Mouse (Mus musculus) neural tube, embryonic 12.5 days (tissue): ENCODE results near the gene Fam117b. TPM values are rescaled to one million over a fixed set of nuclear protein-coding genes. Genes with fewer than 3 reads are reported as not detected.

Experiments
- ATAC-seq: fragments of 200-750 bp; cut with Nextera tagmentation; 2 replicates; pipeline ENCODE4 v1.8.0; 2017; ENCODE audit warnings: low read depth, mild to moderate bottlenecking, moderate TSS enrichment, moderate library complexity; ENCODE audit not compliant: low FRiP score
- H3K27ac ChIP-seq: fragments of 300-500 bp; sonication (generic); 2 replicates; pipeline ENCODE4 v1.5.1; 2016
- H3K27me3 ChIP-seq: fragments of 300-500 bp; sonication (generic); replicated peaks from 2 replicates; pipeline ENCODE4 v1.6.1; 2016; ENCODE audit warnings: mild to moderate bottlenecking
- H3K36me3 ChIP-seq: fragments of 300-500 bp; sonication (generic); 2 replicates; pipeline ENCODE4 v1.6.1; 2016; ENCODE audit warnings: mild to moderate bottlenecking
- H3K4me1 ChIP-seq: fragments of 300-500 bp; sonication (generic); 2 replicates; pipeline ENCODE4 v1.6.1; 2016
- H3K4me2 ChIP-seq: fragments of 300-500 bp; sonication (generic); replicated peaks from 2 replicates; pipeline ENCODE4 v1.6.1; 2016; ENCODE audit warnings: mild to moderate bottlenecking
- H3K4me3 ChIP-seq: fragments of 300-500 bp; sonication (generic); 2 replicates; pipeline ENCODE4 v1.5.1; 2016
- H3K9ac ChIP-seq: fragments of 300-500 bp; sonication (generic); 2 replicates; pipeline ENCODE4 v1.6.1; 2016; ENCODE audit warnings: mild to moderate bottlenecking
- H3K9me3 ChIP-seq: fragments of 300-500 bp; sonication (generic); 2 replicates; pipeline ENCODE4 v1.6.1; 2016; ENCODE audit warnings: mild to moderate bottlenecking
- WGBS: fragments of 180-500 bp; shearing (Covaris S2); methylation state at CpG from one replicate; pipeline ENCODE4 v1.1.7; 2016; 5-methylcytosine and 5-hydroxymethylcytosine counted together
- polyA plus RNA-seq: library from polyadenylated mRNA; unstranded; fragments of >200 nt; fragmentation: Nextera tagmentation; extraction: Ambion mirVana; gene quantifications from 2 replicates; pipeline ENCODE4 v1.2.1, GENCODE M21; 2016

Fam117b gene
- polyA plus RNA-seq, 1 experiment from 2014 or later: 31.1 TPM

GRCm38 (mm10) chr1:59943825-59944224 is 31.0 kb downstream of the Fam117b start:
- 0 out of 2 replicates have a peak, but pooled peaks cover 6% of the 10 kb centered on the region for H3K4me1 ChIP-seq
- no peak overlapping the region for H3K4me3 ChIP-seq
- H3K9ac ChIP-seq: no peak overlapping the region
- H3K27ac ChIP-seq: no peak overlapping the region
- WGBS: 64% methylated on average over 5 of the region's 5 CpGs
- H3K9me3 ChIP-seq: no peaks in the 10 kb centered on the region
- no peak for ATAC-seq
- H3K36me3 ChIP-seq: peaks cover under 1% of the 10 kb centered on the region; the same call in 1 of the 2 replicates
- H3K27me3 ChIP-seq: no peaks in the 10 kb centered on the region
- H3K4me2 ChIP-seq: no peak overlapping the region

DNA sequence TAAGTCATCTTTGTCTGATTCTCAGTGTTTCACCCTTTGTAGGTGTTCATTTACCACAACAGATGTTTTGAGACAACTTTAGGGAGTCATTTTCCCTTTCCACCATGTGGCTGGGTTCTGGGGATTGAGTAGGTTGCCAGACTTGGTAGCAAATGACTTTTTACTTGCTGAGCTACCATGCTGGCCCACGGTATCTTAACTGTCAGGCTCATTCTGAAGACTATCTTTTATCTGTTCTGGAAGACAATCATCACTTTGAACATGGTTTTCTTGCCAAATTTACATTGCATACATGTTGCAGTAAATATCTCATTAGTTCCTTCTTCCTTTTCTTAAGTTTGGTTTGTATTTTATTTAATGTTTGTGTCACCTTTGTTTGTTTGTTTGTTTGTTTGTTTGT is 33.2 kb downstream of the Fam117b start:
- peaks cover 3% of the 10 kb centered on the region; the same call in 1 of the 2 replicates for H3K36me3 ChIP-seq
- H3K9ac ChIP-seq: no peak overlapping the region
- no peak overlapping the region for H3K27ac ChIP-seq
- 89% methylated on average over 1 of the region's 1 CpGs for WGBS
- no peak overlapping the region for H3K4me3 ChIP-seq
- no peaks in the 10 kb centered on the region for H3K9me3 ChIP-seq
- 0 out of 2 replicates have a peak, but pooled peaks cover 6% of the 10 kb centered on the region for H3K4me1 ChIP-seq
- no peaks in the 10 kb centered on the region for H3K27me3 ChIP-seq
- no peak for ATAC-seq
- no peak overlapping the region for H3K4me2 ChIP-seq

DNA sequence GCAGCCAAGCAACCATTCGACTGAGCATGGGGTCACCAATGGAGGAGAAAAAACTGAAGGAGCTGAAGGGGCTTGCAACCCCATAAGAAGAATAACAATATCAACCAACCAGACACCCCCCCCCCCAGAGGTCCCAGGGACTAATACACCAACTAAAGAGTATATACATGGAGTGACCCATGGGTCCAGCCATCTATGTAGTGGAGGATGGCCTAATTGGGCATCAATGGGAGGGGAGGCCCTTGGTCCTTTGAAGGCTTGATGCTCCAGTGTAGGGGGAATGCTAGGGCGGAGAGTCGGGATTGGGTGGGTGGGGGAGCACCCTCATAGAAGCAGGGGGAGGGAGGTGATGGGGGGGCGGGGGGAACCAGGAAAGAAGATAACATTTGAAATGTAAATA is 34.7 kb downstream of the Fam117b start:
- Histone ChIP-seq H3K4me3 (no peak overlapping the region), H3K9ac (no peak overlapping the region), H3K36me3 (peaks cover 3% of the 10 kb centered on the region; the same call in 1 of the 2 replicates), H3K9me3 (no peaks in the 10 kb centered on the region), H3K27me3 (no peaks in the 10 kb centered on the region), H3K27ac (no peak overlapping the region), H3K4me1 (0 out of 2 replicates have a peak, but pooled peaks cover 6% of the 10 kb centered on the region), H3K4me2 (no peak overlapping the region)
- 98% methylated on average over 4 of the region's 4 CpGs for WGBS
- no peak for ATAC-seq

DNA sequence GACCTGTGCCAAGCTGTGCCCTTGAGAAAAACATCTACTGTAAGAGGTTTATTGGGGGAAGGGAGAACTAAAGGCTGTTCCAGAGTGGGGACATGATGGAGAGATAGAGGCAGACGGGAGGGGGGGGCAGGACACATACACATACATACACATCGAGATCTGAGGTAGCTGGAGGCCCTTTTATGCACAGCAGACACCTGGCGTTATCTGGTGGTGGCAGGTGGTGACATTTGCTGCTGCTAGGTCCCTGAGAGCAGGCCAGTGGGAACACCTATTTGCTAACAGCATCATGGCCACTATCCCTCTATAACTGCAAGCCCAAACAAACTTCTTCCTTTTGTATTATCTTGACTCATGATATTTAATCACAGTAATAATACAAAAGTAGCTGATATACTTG is 44.4 kb downstream of the Fam117b start:
- no peaks in the 10 kb centered on the region for H3K9me3 ChIP-seq
- H3K27ac ChIP-seq: no peak overlapping the region
- no peaks in the 10 kb centered on the region for H3K27me3 ChIP-seq
- H3K4me2 ChIP-seq: no peak overlapping the region
- H3K36me3 ChIP-seq: peaks cover 9% of the 10 kb centered on the region; the same call in 1 of the 2 replicates
- 82% methylated on average over 3 of the region's 3 CpGs for WGBS
- ATAC-seq: no peak
- H3K4me1 ChIP-seq: no peaks in the 10 kb centered on the region
- H3K9ac ChIP-seq: no peak overlapping the region
- H3K4me3 ChIP-seq: no peak overlapping the region

DNA sequence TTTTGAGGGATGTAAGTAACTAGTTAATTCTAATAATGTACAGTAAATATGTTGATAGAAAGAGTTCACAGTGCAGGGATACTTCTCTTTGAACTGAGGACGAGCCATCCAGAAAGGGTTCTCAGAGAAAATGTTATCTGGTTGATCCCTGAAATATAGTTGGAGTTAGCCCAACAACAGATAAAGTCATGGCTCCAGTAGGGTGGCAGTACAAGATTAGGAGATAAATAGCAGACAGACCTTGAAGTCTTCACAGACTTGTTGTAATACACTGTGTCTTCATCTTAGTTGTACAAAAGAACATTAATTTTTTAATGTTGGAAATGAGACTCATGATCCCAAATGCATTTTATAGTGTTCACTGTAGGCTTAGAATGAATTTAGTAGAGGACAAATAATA is 47.1 kb downstream of the Fam117b start:
- no peaks in the 10 kb centered on the region for H3K9me3 ChIP-seq
- no peaks in the 10 kb centered on the region for H3K27me3 ChIP-seq
- no peaks in the 10 kb centered on the region for H3K4me1 ChIP-seq
- H3K36me3 ChIP-seq: peaks cover 12% of the 10 kb centered on the region; the same call in 1 of the 2 replicates
- no peak overlapping the region for H3K4me2 ChIP-seq
- 100% methylated on average over 1 of the region's 1 CpGs for WGBS
- ATAC-seq: no peak
- no peak overlapping the region for H3K4me3 ChIP-seq
- H3K27ac ChIP-seq: no peak overlapping the region
- no peak overlapping the region for H3K9ac ChIP-seq

DNA sequence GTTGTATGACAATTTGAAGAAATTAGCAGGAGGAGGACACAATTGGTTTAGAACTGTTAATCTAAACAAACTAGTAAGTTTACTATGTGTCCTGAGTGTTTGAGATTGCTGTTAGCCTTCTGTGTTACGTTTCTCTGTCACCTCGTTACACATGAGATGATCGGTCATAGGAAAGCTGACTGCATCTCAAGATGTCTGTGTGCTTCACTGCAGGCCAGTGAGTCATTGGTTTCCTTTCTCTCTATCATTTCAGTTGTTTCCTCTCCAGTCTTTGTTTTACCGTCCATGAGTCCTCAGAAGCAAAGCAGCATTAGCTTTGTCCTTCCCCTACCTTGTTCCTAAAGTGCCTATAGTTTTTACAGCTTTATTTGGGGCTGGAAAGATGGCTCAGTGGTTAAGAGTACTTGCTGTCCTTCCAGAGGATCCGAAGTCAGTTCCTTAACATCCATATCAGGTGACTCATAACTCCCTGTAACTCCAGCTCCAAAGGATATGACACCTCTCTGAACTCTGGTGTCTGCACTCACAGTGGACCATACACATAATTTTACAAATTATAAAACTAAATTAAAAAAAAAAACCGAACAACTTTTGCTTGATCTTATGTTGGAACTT is 53.5 kb downstream of the Fam117b start:
- Histone ChIP-seq H3K9me3 (no peaks in the 10 kb centered on the region), H3K4me1 (no peaks in the 10 kb centered on the region), H3K36me3 (peaks cover 18% of the 10 kb centered on the region), H3K4me3 (no peak overlapping the region), H3K27me3 (no peaks in the 10 kb centered on the region), H3K4me2 (no peak overlapping the region), H3K9ac (no peak overlapping the region), H3K27ac (no peak overlapping the region)
- WGBS: 84% methylated on average over 6 of the region's 6 CpGs
- ATAC-seq: no peak

DNA sequence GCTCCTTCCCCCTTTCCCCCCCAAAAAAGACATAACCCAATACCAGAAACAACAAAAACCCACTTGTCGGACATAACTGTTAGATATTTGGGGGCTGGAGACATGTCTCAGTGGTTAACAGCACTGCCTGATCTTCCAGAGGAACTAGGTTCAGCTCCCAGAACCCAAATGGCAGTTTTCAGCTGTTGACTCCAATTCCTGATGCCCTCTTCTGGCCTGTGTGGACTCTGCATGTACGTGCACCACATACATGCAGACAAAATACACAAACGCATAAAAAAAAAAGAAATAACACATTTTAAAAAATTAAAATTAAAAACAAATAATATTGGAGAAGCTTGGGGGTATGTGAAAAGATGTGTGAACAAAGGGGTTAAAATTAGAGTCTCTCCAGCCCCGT is 54.5 kb downstream of the Fam117b start:
- Histone ChIP-seq H3K36me3 (peaks cover 20% of the 10 kb centered on the region), H3K9me3 (no peaks in the 10 kb centered on the region), H3K4me1 (no peaks in the 10 kb centered on the region)

DNA sequence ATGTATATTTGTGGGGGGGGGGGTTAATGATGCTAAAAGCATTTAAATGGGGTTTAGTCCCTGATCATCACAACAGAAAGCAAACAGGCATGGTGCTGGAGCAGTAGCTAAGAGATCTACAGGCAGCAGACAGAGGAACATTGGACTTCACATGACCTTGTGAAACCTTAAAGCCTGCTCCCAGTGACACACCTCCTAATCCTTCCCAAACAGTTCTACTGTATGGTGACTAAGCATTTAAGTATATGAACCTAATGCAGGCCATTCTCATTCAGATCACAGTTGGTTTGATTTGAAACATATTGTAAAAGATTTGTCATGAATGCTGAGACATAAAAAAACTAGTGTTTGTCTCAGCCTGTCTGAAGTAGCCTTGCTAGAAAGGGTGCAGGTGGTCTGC is 73.8 kb downstream of the Fam117b start:
- no peak overlapping the region for H3K4me2 ChIP-seq
- no peak overlapping the region for H3K4me3 ChIP-seq
- peaks cover 28% of the 10 kb centered on the region for H3K36me3 ChIP-seq
- no peak overlapping the region for H3K27ac ChIP-seq
- ATAC-seq: no peak
- H3K4me1 ChIP-seq: no peaks in the 10 kb centered on the region
- H3K27me3 ChIP-seq: no peaks in the 10 kb centered on the region
- no peak overlapping the region for H3K9ac ChIP-seq
- no peaks in the 10 kb centered on the region for H3K9me3 ChIP-seq

More for the DNA sequence above, 54.5 kb downstream of the Fam117b start:
- WGBS: 94% methylated on average over 4 of the region's 4 CpGs
- Histone ChIP-seq H3K9ac (no peak overlapping the region), H3K27me3 (no peaks in the 10 kb centered on the region), H3K27ac (no peak overlapping the region), H3K4me2 (no peak overlapping the region), H3K4me3 (no peak overlapping the region)
- ATAC-seq: no peak

DNA sequence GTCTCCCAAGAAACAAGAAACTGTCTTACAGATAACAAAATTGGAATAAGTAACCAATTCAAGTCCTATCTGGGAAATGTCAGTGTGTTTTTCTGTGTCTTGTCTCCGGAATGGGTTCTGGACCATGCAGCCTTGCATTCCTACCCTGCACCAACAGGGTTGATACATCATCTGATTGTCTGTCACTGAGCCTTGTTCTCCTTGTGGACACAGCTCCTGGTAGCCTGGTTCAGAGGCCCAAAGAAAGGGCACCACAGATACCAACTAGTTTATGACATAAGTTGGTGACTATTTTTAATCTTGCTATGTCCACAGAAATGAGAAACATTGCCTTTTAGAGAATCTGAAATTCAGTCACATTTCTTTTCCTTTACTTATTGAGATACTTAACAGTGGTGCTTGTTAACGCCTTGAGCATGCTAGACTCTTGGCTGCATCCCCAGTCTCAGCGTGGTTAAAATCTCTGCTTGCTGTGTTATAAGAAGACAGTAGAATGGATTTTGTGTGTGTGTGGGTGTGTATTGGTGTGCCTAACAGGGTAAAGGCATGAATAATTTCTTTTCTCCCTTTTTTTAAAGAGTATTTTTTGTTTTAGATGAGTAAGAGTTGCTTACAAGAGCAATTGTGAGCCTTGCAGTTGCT is 74.7 kb downstream of the Fam117b start:
- H3K27me3 ChIP-seq: no peaks in the 10 kb centered on the region
- no peak for ATAC-seq
- H3K9me3 ChIP-seq: no peaks in the 10 kb centered on the region
- H3K27ac ChIP-seq: no peak overlapping the region
- no peak overlapping the region for H3K4me3 ChIP-seq
- no peak overlapping the region for H3K9ac ChIP-seq
- H3K36me3 ChIP-seq: peaks cover 30% of the 10 kb centered on the region
- H3K4me2 ChIP-seq: no peak overlapping the region
- no peaks in the 10 kb centered on the region for H3K4me1 ChIP-seq
- WGBS: 92% methylated on average over 3 of the region's 3 CpGs

DNA sequence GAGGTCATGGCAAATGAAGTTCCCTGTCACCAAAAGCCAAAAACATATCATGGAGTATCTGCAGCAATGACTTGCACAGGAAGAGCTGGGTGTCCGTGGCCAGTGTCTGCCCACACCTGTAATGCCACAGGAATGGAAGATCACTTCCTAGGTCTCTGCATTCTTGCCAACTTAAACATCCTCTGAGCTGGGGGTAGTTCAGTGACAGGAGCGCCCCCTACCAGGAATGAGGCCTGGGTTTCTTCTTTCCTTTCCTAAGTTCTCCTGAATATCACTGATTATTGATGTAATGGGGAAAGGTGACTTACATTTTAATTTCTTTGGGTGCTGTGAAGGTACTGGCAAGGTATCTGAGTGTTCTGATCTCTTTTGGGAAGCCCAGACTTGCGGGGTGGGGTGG is 82.8 kb downstream of the Fam117b start:
- Histone ChIP-seq H3K27me3 (no peaks in the 10 kb centered on the region), H3K9me3 (no peaks in the 10 kb centered on the region), H3K4me3 (no peak overlapping the region), H3K27ac (no peak overlapping the region), H3K4me2 (no peak overlapping the region), H3K36me3 (peaks cover 9% of the 10 kb centered on the region; the same call in 1 of the 2 replicates), H3K4me1 (no peaks in the 10 kb centered on the region), H3K9ac (no peak overlapping the region)
- 62% methylated on average over 3 of the region's 3 CpGs for WGBS
- ATAC-seq: no peak

DNA sequence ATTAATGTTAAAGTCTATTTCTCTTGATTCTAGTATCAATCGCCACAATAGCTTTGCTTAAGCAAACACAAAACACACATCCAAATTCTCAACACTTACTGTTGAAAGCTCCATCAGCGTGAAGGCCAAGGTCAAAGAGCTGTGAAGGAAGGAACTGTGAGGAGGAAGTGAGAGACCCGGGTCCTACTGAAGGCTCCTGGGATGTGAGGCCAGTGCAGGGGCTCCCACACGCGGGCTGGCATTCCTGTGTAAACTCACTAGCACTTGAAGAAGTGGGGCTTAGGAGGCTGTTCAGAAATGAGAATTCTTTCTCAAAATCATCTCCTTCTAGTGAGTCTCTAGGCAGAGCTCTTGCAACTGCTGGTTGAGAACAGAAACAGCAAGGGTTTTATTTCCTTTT is 84.5 kb downstream of the Fam117b start:
- 74% methylated on average over 5 of the region's 5 CpGs for WGBS
- Histone ChIP-seq H3K9me3 (no peaks in the 10 kb centered on the region), H3K4me2 (no peak overlapping the region), H3K27me3 (no peaks in the 10 kb centered on the region), H3K27ac (no peak overlapping the region), H3K36me3 (no peaks in the 10 kb centered on the region), H3K4me3 (no peak overlapping the region), H3K4me1 (no peaks in the 10 kb centered on the region), H3K9ac (no peak overlapping the region)
- ATAC-seq: no peak

- 73% methylated on average over 2 of the region's 2 CpGs for WGBS
- no peak overlapping the region for H3K4me3 ChIP-seq
- no peaks in the 10 kb centered on the region for H3K4me1 ChIP-seq
- no peak overlapping the region for H3K9ac ChIP-seq
- no peak overlapping the region for H3K27ac ChIP-seq
- H3K4me2 ChIP-seq: no peak overlapping the region
- no peaks in the 10 kb centered on the region for H3K36me3 ChIP-seq
- no peak for ATAC-seq
- no peaks in the 10 kb centered on the region for H3K9me3 ChIP-seq
- no peaks in the 10 kb centered on the region for H3K27me3 ChIP-seq
Observed at GRCm38 (mm10) chr1:60000319-60000718, 87.5 kb downstream of the Fam117b start.

- no peak overlapping the region for H3K4me3 ChIP-seq
- no peak overlapping the region for H3K9ac ChIP-seq
- H3K4me2 ChIP-seq: no peak overlapping the region
- no peaks in the 10 kb centered on the region for H3K9me3 ChIP-seq
- WGBS: 94% methylated on average over 10 of the region's 10 CpGs
- H3K4me1 ChIP-seq: no peaks in the 10 kb centered on the region
- no peaks in the 10 kb centered on the region for H3K36me3 ChIP-seq
- H3K27ac ChIP-seq: no peak overlapping the region
- H3K27me3 ChIP-seq: no peaks in the 10 kb centered on the region
- no peak for ATAC-seq
Observed at GRCm38 (mm10) chr1:60007337-60007736, 94.5 kb downstream of the Fam117b start.
